Mouse (Mus musculus): ENCODE data around the gene Ddx1. TPM values are rescaled to one million over a fixed set of nuclear protein-coding genes. Genes with fewer than 3 reads are reported as not detected.

Ddx1 gene
- 8.9 and 12.1 TPM in 2 replicates for polyA plus RNA-seq (2012; rRNA removed)

DNA sequence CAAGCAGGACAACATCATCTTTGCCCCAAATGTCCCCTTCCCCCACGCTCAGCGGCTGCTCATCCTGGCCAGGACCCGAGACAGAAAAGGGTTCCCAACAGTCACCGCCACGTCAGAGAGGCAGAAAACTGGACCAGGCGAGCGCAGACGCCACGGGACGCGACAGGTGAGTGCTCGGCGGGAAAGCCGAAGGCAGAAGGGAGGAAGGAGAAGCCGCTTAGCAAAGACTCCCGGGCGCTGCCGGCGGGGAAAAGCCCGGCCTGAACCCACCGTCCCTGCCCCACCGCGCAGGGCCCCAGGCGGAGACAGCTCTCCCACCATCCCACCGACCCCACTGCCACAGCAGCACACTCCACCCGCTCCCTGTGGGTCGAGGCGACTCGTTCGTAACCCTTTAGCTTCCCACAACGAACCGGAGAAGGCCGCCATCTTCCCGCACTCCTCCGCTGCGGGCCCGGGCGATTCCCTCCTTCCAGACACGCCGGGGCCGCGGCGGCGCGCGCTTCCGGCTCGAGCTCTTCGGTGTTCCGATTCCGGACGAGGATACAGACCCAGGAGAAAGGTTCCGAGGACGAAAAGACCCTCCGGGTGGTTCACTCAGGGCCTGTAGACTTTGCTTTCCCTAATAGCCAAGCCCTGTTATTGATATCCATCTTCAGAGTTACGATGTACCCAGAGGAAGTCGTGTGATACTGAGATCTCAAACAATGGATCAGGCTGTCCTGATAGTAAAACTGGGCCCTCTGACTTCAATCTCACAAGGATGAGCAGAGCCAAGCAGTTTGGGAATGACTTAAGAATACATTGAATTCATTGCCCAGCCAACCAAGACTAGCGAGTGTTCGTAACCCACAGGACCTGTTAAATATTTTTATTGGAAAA is at the start of gene Ddx1:
Gene Ddx1 (minus strand): TSS at position 523 of the 882 bp plus-strand sequence.
- H3K4me1 ChIP-seq (ENCODE audit: control insufficient read depth, insufficient read depth, low read length) = peaks cover 3% of the 10 kb centered on the region; the same call in 1 of the 2 replicates

DNA sequence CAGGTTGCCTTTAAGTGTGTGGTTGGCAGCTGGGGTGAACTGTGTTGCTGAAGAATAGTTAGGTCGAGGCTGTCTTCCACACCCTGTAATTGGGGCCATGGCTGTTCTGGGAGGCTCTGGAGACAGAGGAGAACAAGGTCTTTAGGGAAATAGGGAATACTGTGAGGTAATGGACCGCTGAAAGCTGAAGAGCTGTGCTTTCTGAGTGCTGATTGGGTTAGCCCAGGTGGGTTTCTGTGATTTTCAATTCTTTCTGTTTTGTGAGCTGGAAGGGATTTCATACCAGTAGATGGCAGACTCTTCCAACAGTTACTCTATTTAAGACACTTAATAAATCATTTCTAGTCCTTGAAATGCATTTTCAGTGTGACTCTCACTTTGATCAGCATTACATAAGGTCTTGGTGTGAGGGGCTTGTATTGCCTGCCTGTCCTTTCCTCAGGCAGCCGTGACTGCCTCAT is 44.4 kb upstream of the Ddx1 start:
- H3K27ac ChIP-seq (ENCODE audit: insufficient read depth, low read depth, low read length) = no peak overlapping the region
- H3K4me1 ChIP-seq (ENCODE audit: control insufficient read depth, insufficient read depth, low read length) = no peaks in the 10 kb centered on the region
- TF ChIP-seq POLR2A (IDR thresholded peaks at IDR 0.05; ENCODE audit: low read depth, low read length) = no peak
- peaks cover 2% of the 10 kb centered on the region; the same call in 1 of the 2 replicates for H3K36me3 ChIP-seq (ENCODE audit: control insufficient read depth, insufficient read depth, low read length)
- H3K4me3 ChIP-seq (ENCODE audit: insufficient read depth, low read depth, low read length) = no peak overlapping the region
- no peak for DNase-seq
- no peaks in the 10 kb centered on the region for H3K27me3 ChIP-seq (replicated peaks; ENCODE audit: control insufficient read depth, insufficient read depth, low read length)
- 54% methylated on average over 3 of the region's 3 CpGs for WGBS

More for the DNA sequence above, at the start of gene Ddx1:
- DNase-seq = peak; percentile 86
- Histone ChIP-seq H3K4me3 (ENCODE audit: insufficient read depth, low read depth, low read length) (peak within 1 kb of the TSS; percentile 90), H3K36me3 (ENCODE audit: control insufficient read depth, insufficient read depth, low read length) (no peaks in the 10 kb centered on the region), H3K27me3 (replicated peaks; ENCODE audit: control insufficient read depth, insufficient read depth, low read length) (no peaks in the 10 kb centered on the region), H3K27ac (ENCODE audit: insufficient read depth, low read depth, low read length) (peak within 1 kb of the TSS; percentile 61)
- TF ChIP-seq CTCF (conservative IDR thresholded peaks at IDR 0.05; ENCODE audit: insufficient read depth, insufficient read length, low read depth, low read length) = no peak
- TF ChIP-seq POLR2A (IDR thresholded peaks at IDR 0.05; ENCODE audit: low read depth, low read length) = no peak
- WGBS = 2% methylated on average over 59 of the region's 59 CpGs

- no peak for TF ChIP-seq POLR2A (IDR thresholded peaks at IDR 0.05; ENCODE audit: low read depth, low read length)
- TF ChIP-seq CTCF (conservative IDR thresholded peaks at IDR 0.05; ENCODE audit: insufficient read depth, insufficient read length, low read depth, low read length) = no peak
- no peak overlapping the region for H3K27ac ChIP-seq (ENCODE audit: insufficient read depth, low read depth, low read length)
- H3K36me3 ChIP-seq (ENCODE audit: control insufficient read depth, insufficient read depth, low read length) = peaks cover 2% of the 10 kb centered on the region; the same call in 1 of the 2 replicates
- no peak overlapping the region for H3K4me3 ChIP-seq (ENCODE audit: insufficient read depth, low read depth, low read length)
- H3K27me3 ChIP-seq (replicated peaks; ENCODE audit: control insufficient read depth, insufficient read depth, low read length) = no peaks in the 10 kb centered on the region
- H3K4me1 ChIP-seq (ENCODE audit: control insufficient read depth, insufficient read depth, low read length) = no peaks in the 10 kb centered on the region
- no peak for DNase-seq
- WGBS = 74% methylated on average over 2 of the region's 2 CpGs
Measured at GRCm38 (mm10) chr12:13291453-13291852, 42.4 kb upstream of the Ddx1 start.

DNA sequence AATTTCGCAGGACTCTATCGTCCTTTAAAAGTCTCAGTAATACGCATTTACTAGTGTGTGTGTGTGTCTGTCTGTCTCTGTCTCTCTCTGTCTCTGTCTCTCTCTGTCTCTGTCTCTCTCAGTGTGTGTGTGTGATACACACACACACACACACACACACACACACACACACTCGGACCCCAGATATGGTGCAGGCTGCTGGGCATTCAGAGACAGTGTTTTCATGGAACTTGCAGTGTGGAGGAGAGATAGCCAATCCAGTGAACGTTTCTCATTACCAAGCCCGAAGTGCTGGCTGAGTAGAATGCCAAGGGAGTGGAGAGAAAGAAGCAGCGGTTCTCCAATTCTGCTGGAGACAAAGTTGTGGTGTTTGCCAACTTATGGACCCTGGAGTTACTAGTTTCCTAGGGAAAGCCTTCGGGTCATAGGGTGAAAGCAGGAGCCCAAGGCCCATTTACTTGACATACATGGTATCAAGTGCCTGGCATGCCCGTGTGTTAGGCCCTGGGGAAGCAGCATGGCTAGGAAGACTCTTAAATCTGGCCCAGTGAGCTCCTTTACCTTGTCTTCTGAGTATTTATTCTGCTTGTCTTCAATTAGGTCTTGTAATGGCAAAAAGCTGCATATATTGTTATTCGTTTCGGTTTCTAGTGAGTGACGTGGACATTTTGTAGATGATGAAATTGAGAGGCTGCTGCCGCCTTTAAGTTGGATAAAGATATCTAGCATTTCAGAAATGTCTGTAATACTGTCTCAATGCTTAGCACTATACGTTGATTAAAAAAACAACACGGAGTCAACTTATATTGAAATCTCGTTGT is 20.8 kb upstream of the Ddx1 start:
- no peaks in the 10 kb centered on the region for H3K36me3 ChIP-seq (ENCODE audit: control insufficient read depth, insufficient read depth, low read length)
- H3K27ac ChIP-seq (ENCODE audit: insufficient read depth, low read depth, low read length) = no peak overlapping the region
- 42% methylated on average over 16 of the region's 16 CpGs for WGBS
- no peak for DNase-seq
- TF ChIP-seq POLR2A (IDR thresholded peaks at IDR 0.05; ENCODE audit: low read depth, low read length) = no peak
- peaks cover 11% of the 10 kb centered on the region for H3K4me1 ChIP-seq (ENCODE audit: control insufficient read depth, insufficient read depth, low read length)
- no peaks in the 10 kb centered on the region for H3K27me3 ChIP-seq (replicated peaks; ENCODE audit: control insufficient read depth, insufficient read depth, low read length)
- peak overlapping the region; percentile 90 for H3K4me3 ChIP-seq (ENCODE audit: insufficient read depth, low read depth, low read length)

- no peaks in the 10 kb centered on the region for H3K27me3 ChIP-seq (replicated peaks; ENCODE audit: control insufficient read depth, insufficient read depth, low read length)
- H3K4me3 ChIP-seq (ENCODE audit: insufficient read depth, low read depth, low read length) = peak within 1 kb of the TSS; percentile 90
- TF ChIP-seq POLR2A (IDR thresholded peaks at IDR 0.05; ENCODE audit: low read depth, low read length) (peak; percentile 31), CTCF (conservative IDR thresholded peaks at IDR 0.05; ENCODE audit: insufficient read depth, insufficient read length, low read depth, low read length) (no peak)
- DNase-seq = peak; percentile 92
- 0 out of 2 replicates have a peak within 1 kb of the TSS, but pooled peaks have one; percentile 34 for H3K27ac ChIP-seq (ENCODE audit: insufficient read depth, low read depth, low read length)
- H3K36me3 ChIP-seq (ENCODE audit: control insufficient read depth, insufficient read depth, low read length) = no peaks in the 10 kb centered on the region
- peaks cover 11% of the 10 kb centered on the region for H3K4me1 ChIP-seq (ENCODE audit: control insufficient read depth, insufficient read depth, low read length)
- WGBS = 2% methylated on average over 38 of the region's 38 CpGs
Measured at GRCm38 (mm10) chr12:13268826-13269449, 19.9 kb upstream of the Ddx1 start, which contains the start of gene Nbas. Gene Nbas, plus strand, starts transcription at chr12:13269133.

DNA sequence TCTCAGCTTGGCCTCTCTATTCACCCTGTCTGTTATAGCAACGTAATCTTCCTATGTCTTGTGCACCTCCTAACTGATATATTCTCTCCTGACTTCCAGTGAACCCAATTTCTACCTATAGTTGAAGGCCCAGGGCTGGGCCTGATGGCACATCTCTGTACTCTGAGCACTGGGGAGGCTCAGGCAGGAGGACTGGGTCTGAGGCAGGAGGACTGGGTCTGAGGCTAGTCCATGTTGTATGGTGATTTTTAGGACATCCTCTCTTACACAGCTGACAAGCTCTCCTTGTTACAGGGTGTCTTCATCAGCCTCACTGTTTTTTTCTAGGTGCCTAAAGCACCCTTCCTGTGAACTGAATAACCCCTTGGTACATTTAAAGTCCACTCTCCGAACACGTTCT is 19.4 kb upstream of the Ddx1 start:
- Histone ChIP-seq H3K4me3 (ENCODE audit: insufficient read depth, low read depth, low read length) (peak overlapping the region; percentile 90), H3K4me1 (ENCODE audit: control insufficient read depth, insufficient read depth, low read length) (peaks cover 11% of the 10 kb centered on the region), H3K27me3 (replicated peaks; ENCODE audit: control insufficient read depth, insufficient read depth, low read length) (no peaks in the 10 kb centered on the region), H3K36me3 (ENCODE audit: control insufficient read depth, insufficient read depth, low read length) (no peaks in the 10 kb centered on the region), H3K27ac (ENCODE audit: insufficient read depth, low read depth, low read length) (no peak overlapping the region)
- WGBS = 34% methylated on average over 3 of the region's 3 CpGs
- no peak for DNase-seq
- TF ChIP-seq POLR2A (IDR thresholded peaks at IDR 0.05; ENCODE audit: low read depth, low read length) (no peak), CTCF (conservative IDR thresholded peaks at IDR 0.05; ENCODE audit: insufficient read depth, insufficient read length, low read depth, low read length) (no peak)
